Mouse (Mus musculus): ENCODE results near the gene Myl4. TPM values are rescaled to one million over a fixed set of nuclear protein-coding genes. Genes with fewer than 3 reads are reported as not detected.
A peak's percentile ranks its signal among the peaks of the same experiment; 100 is the strongest.

Gene Myl4
- polyA plus RNA-seq, 1 experiment from 2014 or later = 2,477 TPM

DNA sequence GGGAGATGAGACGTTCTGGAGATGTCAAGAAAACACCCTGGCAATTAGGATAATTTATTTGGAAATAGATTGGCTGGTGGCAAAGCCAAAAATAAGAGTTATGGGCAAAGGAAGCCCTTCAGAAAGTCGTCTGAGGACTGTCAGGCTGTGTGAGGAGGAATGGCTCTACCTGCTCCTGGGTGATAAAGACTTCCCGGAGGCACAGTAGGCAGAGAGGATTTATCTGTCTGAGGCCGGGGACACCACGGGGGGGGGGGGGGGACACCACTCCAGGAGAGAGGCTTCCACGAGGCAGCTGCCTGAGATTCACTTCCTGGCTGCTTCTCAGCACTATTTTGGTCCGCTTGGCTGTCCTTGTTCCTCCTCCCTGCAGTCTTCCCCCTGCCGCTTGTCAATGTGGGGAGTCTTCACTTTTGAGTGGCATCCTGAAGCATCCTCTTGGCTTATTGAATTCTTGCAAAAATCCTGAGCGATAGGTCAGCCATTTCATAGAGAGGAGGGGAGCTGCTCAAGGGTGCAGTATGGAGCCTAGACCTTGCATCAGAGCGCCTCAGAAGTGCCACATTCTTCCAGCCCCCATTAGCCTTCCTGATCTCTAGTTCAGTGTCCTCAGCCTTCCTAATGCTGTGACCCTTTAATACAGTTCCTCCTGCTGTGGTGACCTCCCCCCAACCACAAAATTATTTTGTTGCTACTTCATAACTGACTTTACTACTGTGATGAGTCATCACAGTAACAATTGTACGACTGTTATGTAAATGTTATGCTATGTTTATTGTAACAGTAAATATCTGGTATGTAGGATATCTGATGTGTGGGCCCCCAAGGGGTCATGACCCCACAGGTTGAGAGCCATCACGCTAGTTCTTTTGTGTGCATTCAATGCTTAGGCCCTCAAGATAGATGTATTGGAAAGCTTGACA, 71.8 kb downstream of the Myl4 start:
- H3K27ac ChIP-seq (ENCODE audit: poor library complexity, severe bottlenecking) = no peak overlapping the region
- peaks cover 46% of the 10 kb centered on the region for H3K4me1 ChIP-seq (replicated peaks)
- no peak overlapping the region for H3K4me3 ChIP-seq
- no peaks in the 10 kb centered on the region for H3K27me3 ChIP-seq (replicated peaks)
- no peak overlapping the region for H3K9ac ChIP-seq
- H3K4me2 ChIP-seq = 0 out of 2 replicates have a peak overlapping the region, but pooled peaks have one; percentile 17
- no peaks in the 10 kb centered on the region for H3K36me3 ChIP-seq
- WGBS = 25% methylated on average over 12 of the region's 12 CpGs
- no peaks in the 10 kb centered on the region for H3K9me3 ChIP-seq (replicated peaks)
- no peak for ATAC-seq (ENCODE audit: insufficient number of reproducible peaks, low FRiP score)

DNA sequence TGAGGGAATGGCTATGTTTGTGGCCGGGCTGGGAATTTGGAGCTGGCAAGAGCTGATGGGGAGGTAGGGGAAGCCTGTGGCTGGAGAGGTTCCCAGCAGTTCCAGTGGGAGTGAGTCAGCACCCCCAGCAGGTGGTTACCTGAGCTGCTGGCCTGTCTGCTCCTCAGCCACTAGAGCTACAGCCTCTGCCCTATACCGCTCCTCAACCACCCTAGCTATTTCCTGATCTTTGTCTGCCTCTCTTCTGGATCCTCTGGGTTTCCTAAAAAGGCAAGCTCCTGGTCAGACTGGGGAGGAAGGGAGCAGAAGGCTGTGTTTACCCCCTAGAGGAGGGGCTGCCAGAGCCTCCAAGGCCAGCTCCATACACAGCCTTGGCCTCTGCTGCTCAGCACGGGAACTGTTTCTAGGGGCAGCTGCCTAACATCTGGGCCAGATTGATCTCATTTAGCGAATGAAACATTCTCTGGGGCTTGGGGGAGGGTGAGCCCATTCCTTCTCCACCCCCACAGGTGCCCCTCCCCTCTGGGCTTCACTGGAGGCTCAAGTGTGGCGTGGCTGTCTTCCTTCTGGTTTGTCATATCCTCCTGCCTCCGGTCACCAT, 74.4 kb downstream of the Myl4 start:
- 0 out of 2 replicates have a peak overlapping the region, but pooled peaks have one; percentile 7 for H3K9ac ChIP-seq
- H3K4me1 ChIP-seq (replicated peaks) = peaks cover 31% of the 10 kb centered on the region
- no peaks in the 10 kb centered on the region for H3K27me3 ChIP-seq (replicated peaks)
- H3K27ac ChIP-seq (ENCODE audit: poor library complexity, severe bottlenecking) = 0 out of 2 replicates have a peak overlapping the region, but pooled peaks have one; percentile 3
- no peaks in the 10 kb centered on the region for H3K36me3 ChIP-seq
- H3K4me3 ChIP-seq = no peak overlapping the region
- no peak overlapping the region for H3K4me2 ChIP-seq
- WGBS = 31% methylated on average over 6 of the region's 6 CpGs
- no peaks in the 10 kb centered on the region for H3K9me3 ChIP-seq (replicated peaks)
- no peak for ATAC-seq (ENCODE audit: insufficient number of reproducible peaks, low FRiP score)

DNA sequence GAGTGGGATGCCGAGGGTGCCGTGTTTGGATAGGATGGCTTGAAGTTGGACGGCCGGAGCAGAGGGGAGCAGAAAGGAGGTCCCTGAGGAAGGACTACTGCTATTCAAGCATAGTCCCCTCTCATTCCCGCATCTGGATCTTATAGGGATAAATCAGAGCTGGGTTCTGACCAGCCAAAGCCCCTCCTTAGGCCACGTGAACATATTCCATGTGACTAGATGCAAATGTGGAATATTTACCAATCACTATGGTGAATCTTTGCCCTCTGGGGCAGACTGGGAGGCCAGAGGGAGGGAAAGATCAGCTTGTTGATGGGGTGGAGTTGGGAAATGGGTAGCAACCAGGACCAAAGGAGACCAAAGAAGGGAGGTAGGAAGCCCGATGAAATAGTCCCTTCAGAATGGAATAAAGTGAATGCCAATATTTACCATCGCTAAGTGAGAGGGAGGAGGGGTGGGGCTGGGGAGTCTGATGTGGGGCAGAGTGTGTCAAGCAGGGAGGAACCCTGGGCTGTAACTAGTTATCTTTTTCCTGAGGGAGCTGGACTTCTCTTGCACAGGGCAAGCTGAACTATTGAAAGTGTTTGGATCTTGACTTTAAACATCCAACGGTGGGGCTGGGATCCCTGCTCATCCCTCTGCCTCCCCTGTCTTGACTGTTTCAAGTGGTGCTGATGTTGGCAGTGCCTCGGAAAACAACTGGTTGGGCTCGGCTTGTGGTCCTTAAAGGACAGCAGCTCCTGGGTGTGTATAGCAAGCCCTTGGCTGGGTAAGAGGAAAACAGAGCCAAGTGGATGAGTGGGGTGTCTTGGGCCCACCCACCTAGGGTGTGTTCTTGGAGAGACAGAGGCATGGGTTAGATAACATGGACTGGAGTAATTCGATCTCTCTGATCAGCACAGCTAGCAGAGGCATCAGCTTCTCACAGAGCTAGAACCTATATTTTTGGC, 75.3 kb downstream of the Myl4 start:
- Histone ChIP-seq H3K27me3 (replicated peaks) (no peaks in the 10 kb centered on the region), H3K4me2 (no peak overlapping the region), H3K4me1 (replicated peaks) (peaks cover 31% of the 10 kb centered on the region), H3K9ac (no peak overlapping the region), H3K36me3 (no peaks in the 10 kb centered on the region), H3K4me3 (no peak overlapping the region), H3K27ac (ENCODE audit: poor library complexity, severe bottlenecking) (peak overlapping the region; percentile 40; the same call in 1 of the 2 replicates), H3K9me3 (replicated peaks) (no peaks in the 10 kb centered on the region)
- 33% methylated on average over 12 of the region's 12 CpGs for WGBS
- peak; percentile 65; the same call in 1 of the 2 replicates for ATAC-seq (ENCODE audit: insufficient number of reproducible peaks, low FRiP score)

DNA sequence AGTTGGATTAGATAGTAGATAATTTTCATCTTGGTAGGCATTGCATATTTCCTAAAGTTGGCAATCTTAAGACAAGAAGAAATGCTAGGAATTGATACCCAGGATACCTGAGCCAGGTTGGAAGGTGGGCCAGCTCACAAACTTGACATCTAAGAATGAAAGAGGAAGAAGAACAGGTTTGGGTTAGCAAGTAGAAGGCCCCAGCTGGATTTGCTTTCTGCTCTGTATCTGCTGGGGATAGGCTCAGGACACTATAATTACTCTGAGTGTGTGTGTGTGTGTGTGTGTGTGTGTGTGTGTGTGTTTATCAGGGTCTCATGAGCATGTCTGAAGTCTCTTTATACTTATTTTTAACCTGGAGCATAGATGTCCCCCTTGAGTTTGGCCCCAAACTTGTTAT, 76.2 kb downstream of the Myl4 start:
- H3K27ac ChIP-seq (ENCODE audit: poor library complexity, severe bottlenecking) = no peak overlapping the region
- H3K36me3 ChIP-seq = no peaks in the 10 kb centered on the region
- H3K4me3 ChIP-seq = no peak overlapping the region
- no peak for ATAC-seq (ENCODE audit: insufficient number of reproducible peaks, low FRiP score)
- H3K9me3 ChIP-seq (replicated peaks) = no peaks in the 10 kb centered on the region
- H3K4me1 ChIP-seq (replicated peaks) = peaks cover 31% of the 10 kb centered on the region
- H3K4me2 ChIP-seq = no peak overlapping the region
- no peaks in the 10 kb centered on the region for H3K27me3 ChIP-seq (replicated peaks)
- H3K9ac ChIP-seq = no peak overlapping the region

DNA sequence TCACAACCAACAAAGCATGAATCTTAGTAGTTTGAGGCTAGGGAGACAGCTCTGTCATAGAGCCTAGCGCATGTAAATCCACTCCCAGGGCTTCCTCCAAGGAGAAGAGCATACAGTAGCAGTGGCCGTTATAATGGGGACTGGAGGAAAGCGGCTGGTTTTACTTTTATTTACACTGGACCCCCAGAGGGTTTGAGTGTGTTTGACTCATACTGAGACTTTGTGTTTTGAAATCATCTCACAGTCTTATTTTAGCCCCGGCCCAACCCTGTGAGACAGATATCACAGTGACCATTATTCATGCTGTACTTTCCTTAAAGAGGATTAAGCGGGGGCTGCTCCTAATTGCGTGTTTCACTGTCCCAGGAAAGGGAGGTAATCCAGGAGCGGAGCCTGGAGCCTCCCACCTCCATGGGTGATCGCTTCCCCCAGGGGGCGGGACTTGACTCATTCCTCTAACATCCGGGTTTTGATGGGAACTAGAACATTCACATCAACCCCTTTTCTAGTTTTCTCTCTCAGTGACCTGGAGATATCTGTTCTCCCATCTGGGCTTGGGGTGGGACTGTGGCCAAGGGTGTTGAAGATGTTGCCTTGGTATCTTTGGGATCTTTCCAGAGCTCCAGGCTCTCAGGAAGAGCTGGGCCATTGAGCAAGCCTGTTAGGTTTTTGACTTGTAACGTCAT, 77.3 kb downstream of the Myl4 start:
- Histone ChIP-seq H3K27ac (ENCODE audit: poor library complexity, severe bottlenecking) (no peak overlapping the region), H3K9me3 (replicated peaks) (no peaks in the 10 kb centered on the region), H3K27me3 (replicated peaks) (no peaks in the 10 kb centered on the region), H3K4me1 (replicated peaks) (peaks cover 23% of the 10 kb centered on the region), H3K4me2 (no peak overlapping the region), H3K9ac (no peak overlapping the region), H3K36me3 (no peaks in the 10 kb centered on the region), H3K4me3 (no peak overlapping the region)
- ATAC-seq (ENCODE audit: insufficient number of reproducible peaks, low FRiP score) = no peak
- WGBS = 62% methylated on average over 11 of the region's 11 CpGs

DNA sequence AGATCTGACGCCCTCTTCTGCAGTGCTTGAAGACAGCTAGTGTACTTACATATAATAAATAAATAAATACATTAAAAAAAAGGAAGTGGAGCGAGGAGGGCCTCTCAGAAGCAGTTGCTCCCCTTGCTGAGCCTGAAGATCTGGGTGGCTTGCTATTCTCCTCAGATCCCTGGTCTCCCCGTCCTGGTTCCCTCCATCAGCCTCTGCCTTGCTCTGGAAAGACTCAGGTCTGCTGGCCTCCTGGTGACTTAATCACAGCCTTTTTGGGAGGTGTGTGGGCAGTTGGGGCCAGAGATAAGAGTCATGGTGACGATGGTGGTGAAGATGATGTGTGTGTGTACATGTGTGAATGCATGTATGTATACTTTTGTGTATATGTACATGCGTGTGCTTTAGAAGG, 78.1 kb downstream of the Myl4 start:
- Histone ChIP-seq H3K4me3 (no peak overlapping the region), H3K27ac (ENCODE audit: poor library complexity, severe bottlenecking) (no peak overlapping the region), H3K4me1 (replicated peaks) (peaks cover 20% of the 10 kb centered on the region), H3K27me3 (replicated peaks) (no peaks in the 10 kb centered on the region), H3K9me3 (replicated peaks) (no peaks in the 10 kb centered on the region), H3K9ac (no peak overlapping the region), H3K36me3 (no peaks in the 10 kb centered on the region), H3K4me2 (no peak overlapping the region)
- WGBS = 73% methylated on average over 5 of the region's 5 CpGs
- no peak for ATAC-seq (ENCODE audit: insufficient number of reproducible peaks, low FRiP score)

DNA sequence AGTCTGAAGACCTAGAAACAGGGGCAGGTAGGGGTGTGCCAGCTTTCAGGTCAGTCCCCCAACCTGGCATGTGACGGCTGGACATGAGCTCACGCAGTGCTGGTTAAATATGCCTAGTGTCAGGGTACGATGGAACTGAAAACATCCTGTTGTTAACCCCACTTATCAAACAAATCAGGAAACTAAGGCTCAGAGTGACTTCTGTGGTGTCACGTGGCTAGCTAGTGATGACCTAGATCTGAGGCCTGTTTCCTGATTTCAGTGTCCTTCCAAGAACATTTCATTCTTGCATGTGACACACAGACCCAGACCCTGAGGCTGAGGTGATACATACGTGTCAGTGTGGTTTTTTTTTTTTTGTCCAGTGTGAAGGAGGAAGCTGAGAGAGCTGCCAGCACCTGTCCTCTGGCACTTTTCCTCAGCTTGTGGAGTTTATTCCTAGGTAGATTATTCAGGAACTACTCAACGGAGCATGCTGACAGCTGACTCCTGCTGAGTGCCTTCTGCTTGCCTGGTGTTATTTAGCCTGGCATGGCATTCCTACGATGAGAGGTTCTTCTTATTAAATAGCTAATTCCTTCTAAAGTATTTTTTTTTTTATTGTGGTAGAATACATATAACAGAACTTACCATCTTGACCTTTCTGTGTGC, 79.8 kb downstream of the Myl4 start:
- H3K9ac ChIP-seq = no peak overlapping the region
- H3K36me3 ChIP-seq = no peaks in the 10 kb centered on the region
- peaks cover 11% of the 10 kb centered on the region for H3K4me1 ChIP-seq (replicated peaks)
- H3K9me3 ChIP-seq (replicated peaks) = no peaks in the 10 kb centered on the region
- no peaks in the 10 kb centered on the region for H3K27me3 ChIP-seq (replicated peaks)
- WGBS = 55% methylated on average over 7 of the region's 7 CpGs
- H3K4me3 ChIP-seq = no peak overlapping the region
- no peak overlapping the region for H3K4me2 ChIP-seq
- ATAC-seq (ENCODE audit: insufficient number of reproducible peaks, low FRiP score) = no peak
- H3K27ac ChIP-seq (ENCODE audit: poor library complexity, severe bottlenecking) = no peak overlapping the region

DNA sequence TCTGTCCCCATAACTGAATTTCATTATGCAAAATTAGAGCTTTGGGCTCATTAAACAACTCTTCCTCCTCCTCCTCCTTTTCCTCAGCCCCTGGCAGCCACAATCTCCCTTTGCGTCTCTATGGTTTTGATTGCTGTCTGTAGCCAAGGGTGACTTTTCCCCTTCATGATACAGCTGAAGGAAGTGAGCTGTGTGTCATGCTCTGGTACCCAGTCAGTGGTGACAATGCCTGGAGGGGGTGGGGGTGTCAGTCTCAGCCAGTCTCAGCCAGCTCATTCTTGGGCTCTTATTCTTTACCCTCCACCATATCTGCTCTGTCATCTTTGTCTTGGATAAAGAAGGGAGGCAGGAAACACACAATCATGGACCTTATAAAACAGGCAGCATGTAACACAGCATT, 80.8 kb downstream of the Myl4 start:
- Histone ChIP-seq H3K4me1 (replicated peaks) (peaks cover 1% of the 10 kb centered on the region), H3K4me2 (no peak overlapping the region), H3K9ac (no peak overlapping the region), H3K27me3 (replicated peaks) (no peaks in the 10 kb centered on the region), H3K36me3 (no peaks in the 10 kb centered on the region), H3K9me3 (replicated peaks) (no peaks in the 10 kb centered on the region), H3K4me3 (no peak overlapping the region), H3K27ac (ENCODE audit: poor library complexity, severe bottlenecking) (no peak overlapping the region)
- ATAC-seq (ENCODE audit: insufficient number of reproducible peaks, low FRiP score) = no peak
- WGBS = 58% methylated on average over 1 of the region's 1 CpGs

DNA sequence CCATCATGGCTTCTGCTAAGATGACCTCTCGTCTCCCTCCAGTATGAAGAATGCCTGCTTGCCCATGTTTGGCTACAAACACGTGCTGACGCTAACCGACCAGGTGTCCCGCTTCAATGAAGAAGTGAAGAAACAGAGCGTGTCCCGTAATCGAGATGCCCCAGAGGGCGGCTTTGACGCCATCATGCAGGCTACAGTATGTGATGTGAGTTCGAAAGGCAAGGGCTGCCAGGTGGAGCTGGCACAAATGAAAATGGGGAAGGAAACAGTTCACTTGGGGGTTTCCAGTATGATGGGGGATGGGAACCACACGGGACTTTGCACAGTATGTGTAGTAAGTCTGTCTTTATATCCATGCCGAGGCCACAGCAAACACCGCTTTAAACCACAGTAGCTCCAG, 86.5 kb downstream of the Myl4 start:
- 88% methylated on average over 14 of the region's 14 CpGs for WGBS
- H3K4me1 ChIP-seq (replicated peaks) = no peaks in the 10 kb centered on the region

DNA sequence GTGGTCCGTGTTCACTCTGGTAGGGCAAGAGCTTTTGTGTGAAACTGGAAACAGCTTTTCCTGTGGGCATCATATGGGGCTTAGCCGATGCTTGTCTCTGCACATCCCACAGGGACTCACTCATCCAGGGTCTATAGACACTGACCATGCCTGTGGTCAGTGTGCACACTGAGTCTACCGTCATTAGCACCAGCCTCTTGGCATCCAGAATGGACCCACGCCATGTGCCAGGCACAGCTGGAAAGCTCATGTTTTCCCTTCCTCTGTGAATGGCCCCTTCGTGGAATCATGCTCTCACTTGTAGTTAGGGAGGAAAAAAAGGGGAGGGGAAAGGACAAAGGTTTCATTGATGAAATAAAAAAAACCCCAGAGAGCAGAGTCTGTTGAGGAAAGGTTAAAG, 87.5 kb downstream of the Myl4 start:
- Histone ChIP-seq H3K36me3 (no peaks in the 10 kb centered on the region; the same call in 1 of the 2 replicates), H3K4me1 (replicated peaks) (no peaks in the 10 kb centered on the region), H3K4me2 (no peak overlapping the region), H3K9me3 (replicated peaks) (no peaks in the 10 kb centered on the region), H3K27me3 (replicated peaks) (no peaks in the 10 kb centered on the region), H3K9ac (no peak overlapping the region), H3K27ac (ENCODE audit: poor library complexity, severe bottlenecking) (no peak overlapping the region), H3K4me3 (no peak overlapping the region)
- WGBS = 74% methylated on average over 5 of the region's 5 CpGs
- ATAC-seq (ENCODE audit: insufficient number of reproducible peaks, low FRiP score) = no peak; the same call in 1 of the 2 replicates

More for the DNA sequence above, 86.5 kb downstream of the Myl4 start:
- Histone ChIP-seq H3K4me2 (no peak overlapping the region), H3K36me3 (no peaks in the 10 kb centered on the region; the same call in 1 of the 2 replicates), H3K4me3 (no peak overlapping the region), H3K27ac (ENCODE audit: poor library complexity, severe bottlenecking) (no peak overlapping the region), H3K9ac (no peak overlapping the region), H3K27me3 (replicated peaks) (no peaks in the 10 kb centered on the region), H3K9me3 (replicated peaks) (no peaks in the 10 kb centered on the region)
- no peak for ATAC-seq (ENCODE audit: insufficient number of reproducible peaks, low FRiP score)
